Mouse (Mus musculus) hindbrain, embryonic 11.5 days (tissue): ENCODE measurements around the gene Prune1. TPM values are rescaled to one million over a fixed set of nuclear protein-coding genes. Genes with fewer than 3 reads are reported as not detected.
A peak's percentile ranks its signal among the peaks of the same experiment; 100 is the strongest.

Source experiments
- ATAC-seq: fragments of 200-750 bp; cut with Nextera tagmentation; 2 replicates; pipeline ENCODE4 v1.8.0; 2017; ENCODE audit warnings: mild to moderate bottlenecking, moderate TSS enrichment, moderate library complexity; ENCODE audit not compliant: low FRiP score
- DNase-seq: peaks from one replicate; pipeline ENCODE4 v3.0.0-alpha.2; 2015; ENCODE audit warnings: low spot score
- H3K27ac ChIP-seq: fragments of 300-500 bp; sonication (generic); 2 replicates; pipeline ENCODE4 v1.5.1; 2014; ENCODE audit warnings: mild to moderate bottlenecking, low read depth, low read length
- H3K27me3 ChIP-seq: fragments of 300-500 bp; sonication (generic); 2 replicates; pipeline ENCODE4 v1.6.1; 2014; ENCODE audit warnings: mild to moderate bottlenecking, low read length, moderate library complexity, mixed read lengths; ENCODE audit not compliant: control insufficient read depth, insufficient read depth
- H3K36me3 ChIP-seq: fragments of 300-500 bp; sonication (generic); 2 replicates; pipeline ENCODE4 v1.6.1; 2014; ENCODE audit warnings: mild to moderate bottlenecking, low read length, moderate library complexity, mixed read lengths; ENCODE audit not compliant: control insufficient read depth, insufficient read depth
- H3K4me1 ChIP-seq: fragments of 300-500 bp; sonication (generic); replicated peaks from 2 replicates; pipeline ENCODE4 v1.6.1; 2014; ENCODE audit warnings: low read length, mixed read lengths; ENCODE audit not compliant: control insufficient read depth, insufficient read depth
- H3K4me2 ChIP-seq: fragments of 300-500 bp; sonication (generic); replicated peaks from 2 replicates; pipeline ENCODE4 v1.6.1; 2014; ENCODE audit warnings: mild to moderate bottlenecking, low read depth, low read length
- H3K4me3 ChIP-seq: fragments of 300-500 bp; sonication (generic); 2 replicates; pipeline ENCODE4 v1.5.1; 2014; ENCODE audit warnings: low read depth, low read length
- H3K9ac ChIP-seq: fragments of 300-500 bp; sonication (generic); 2 replicates; pipeline ENCODE4 v1.6.1; 2014; ENCODE audit warnings: low read depth, low read length
- H3K9me3 ChIP-seq: fragments of 300-500 bp; sonication (generic); 2 replicates; pipeline ENCODE4 v1.6.1; 2016; ENCODE audit warnings: low read length; ENCODE audit not compliant: control insufficient read depth
- WGBS: fragments of 180-500 bp; shearing (Covaris S2); extraction: QIAGEN DNeasy Blood & Tissue Kit; methylation state at CpG from one replicate; pipeline ENCODE4 v1.1.7; 2014; 5-methylcytosine and 5-hydroxymethylcytosine counted together
- polyA plus RNA-seq: library from polyadenylated mRNA; unstranded; fragments of >200 nt; fragmentation: Nextera tagmentation; extraction: Ambion mirVana; gene quantifications from 2 replicates; pipeline ENCODE4 v1.2.1, GENCODE M21; 2014

Gene Prune1
- polyA plus RNA-seq, 1 experiment from 2014 or later: 31.3 TPM

DNA sequence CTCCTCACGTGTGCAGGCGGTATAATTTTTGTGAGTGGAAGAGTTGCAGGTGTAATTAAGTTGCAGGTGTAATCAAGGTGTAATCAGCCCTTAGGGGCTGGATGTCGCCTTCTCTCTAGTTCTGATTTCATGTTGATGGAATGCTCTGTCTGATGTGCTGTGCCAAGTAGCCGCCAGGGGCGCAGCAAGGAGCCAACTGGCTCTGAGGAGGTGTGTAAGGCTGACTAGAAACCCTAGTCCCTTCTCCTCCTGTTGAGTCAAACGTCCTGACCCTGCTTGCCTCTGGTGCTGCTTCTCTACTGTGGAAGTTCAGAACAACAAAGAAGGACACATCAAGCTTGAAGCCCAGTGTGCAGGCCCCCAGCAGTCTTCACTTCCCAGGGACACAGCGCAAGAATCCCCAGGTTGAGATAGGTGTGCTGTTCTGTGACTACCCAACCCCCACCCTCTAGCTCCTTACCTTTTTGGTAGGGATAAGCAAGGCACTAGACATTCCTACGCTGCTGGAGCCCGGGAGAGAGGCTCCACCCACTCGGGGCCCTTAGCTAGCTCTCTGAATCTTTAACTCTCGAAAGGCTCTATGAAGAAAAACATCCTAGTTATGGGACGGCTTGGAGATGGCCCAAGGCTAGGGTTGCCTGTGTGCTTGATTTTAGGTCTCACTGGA, 35.7 kb upstream of the Prune1 start:
- Histone ChIP-seq H3K4me1 (peaks cover 14% of the 10 kb centered on the region), H3K36me3 (peaks cover 10% of the 10 kb centered on the region), H3K9ac (no peak overlapping the region), H3K27ac (no peak overlapping the region), H3K9me3 (no peaks in the 10 kb centered on the region), H3K4me2 (no peak overlapping the region), H3K4me3 (no peak overlapping the region), H3K27me3 (no peaks in the 10 kb centered on the region)
- DNase-seq (peak; percentile 74), ATAC-seq (no peak)
- 22% methylated on average over 12 of the region's 12 CpGs for WGBS

DNA sequence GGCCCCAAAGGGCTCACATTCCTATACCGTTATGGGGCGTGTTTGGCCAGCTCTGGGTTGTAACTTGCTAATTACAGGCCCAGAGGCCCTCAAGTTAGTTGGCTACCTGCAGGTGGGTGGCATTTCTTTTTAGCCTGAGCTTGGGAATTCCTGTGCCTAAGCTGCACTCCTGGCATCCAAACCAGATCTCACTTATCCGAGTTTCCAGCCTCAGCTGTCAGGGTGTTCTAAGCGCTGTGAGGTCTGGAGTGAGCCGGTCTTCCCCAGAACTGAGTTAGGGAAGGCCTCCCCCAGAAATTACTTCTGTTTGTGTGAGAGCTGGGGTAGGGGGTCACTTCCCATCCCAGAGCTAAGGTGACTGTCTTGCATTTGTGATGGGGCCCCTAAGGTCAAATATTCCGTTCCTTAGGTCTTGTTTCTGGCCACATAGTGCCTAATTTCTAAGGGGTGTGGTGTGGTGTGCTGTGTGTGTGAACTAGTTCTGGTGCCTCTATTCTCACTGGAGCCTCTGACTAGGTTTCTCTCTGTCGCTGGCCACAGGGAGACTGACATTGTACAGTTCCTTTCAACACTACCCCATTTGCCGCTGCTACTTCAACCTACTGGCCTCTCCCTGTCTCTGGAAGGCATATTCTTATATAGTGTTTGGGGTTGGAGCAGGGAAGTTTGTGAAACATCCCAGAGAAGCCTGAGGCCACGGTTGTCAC, 34.1 kb upstream of the Prune1 start:
- no peak for ATAC-seq
- H3K9me3 ChIP-seq: no peaks in the 10 kb centered on the region
- H3K27me3 ChIP-seq: no peaks in the 10 kb centered on the region
- peak overlapping the region; percentile 99 for H3K9ac ChIP-seq
- H3K4me1 ChIP-seq: peaks cover 14% of the 10 kb centered on the region
- H3K4me3 ChIP-seq: peak overlapping the region; percentile 88
- H3K4me2 ChIP-seq: peak overlapping the region; percentile 80
- no peak for DNase-seq
- peaks cover 3% of the 10 kb centered on the region; the same call in 1 of the 2 replicates for H3K36me3 ChIP-seq
- H3K27ac ChIP-seq: peak overlapping the region; percentile 91; the same call in 1 of the 2 replicates
- WGBS: 15% methylated on average over 9 of the region's 9 CpGs

DNA sequence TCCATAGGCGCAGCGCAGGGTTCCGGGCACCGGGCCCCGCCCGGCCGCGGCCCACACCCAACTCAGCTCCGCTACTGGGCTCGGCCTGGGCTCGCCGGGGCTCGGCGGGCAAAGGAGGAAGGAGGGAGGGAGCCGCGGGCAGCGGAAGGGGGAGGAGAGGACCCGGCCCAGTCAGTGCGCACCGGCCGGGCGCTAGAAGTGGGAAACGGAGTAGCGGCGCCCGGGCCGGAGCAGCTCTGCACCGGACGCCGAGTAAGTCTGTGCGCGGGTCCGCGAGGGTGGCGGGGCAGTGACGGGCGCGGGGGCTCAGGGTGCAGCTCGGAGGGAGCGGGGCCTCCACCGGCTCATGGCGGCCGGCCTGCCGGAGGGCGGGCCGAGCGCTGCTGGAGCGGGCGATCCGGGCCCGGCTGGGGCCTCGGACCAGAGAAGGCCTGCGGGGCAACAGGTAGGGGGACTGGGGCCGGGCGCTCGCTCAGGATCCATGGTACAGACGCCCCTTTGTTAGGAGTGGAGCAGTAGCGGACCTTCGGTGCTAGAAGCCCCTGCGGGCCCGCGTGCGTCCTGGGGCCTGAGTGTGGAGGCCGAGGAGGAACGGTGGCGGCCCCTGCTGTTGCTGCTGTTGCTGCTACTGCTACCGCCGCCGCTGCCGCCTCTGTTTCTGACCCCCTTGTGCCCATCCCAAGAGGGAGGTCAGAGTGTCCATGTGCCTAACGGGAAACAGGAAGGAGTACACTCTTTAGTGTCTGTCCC, 33.4 kb upstream of the Prune1 start:
- Histone ChIP-seq H3K36me3 (no peaks in the 10 kb centered on the region), H3K4me3 (peak overlapping the region; percentile 88), H3K9me3 (no peaks in the 10 kb centered on the region), H3K27ac (peak overlapping the region; percentile 91), H3K4me1 (peaks cover 14% of the 10 kb centered on the region), H3K9ac (peak overlapping the region; percentile 99), H3K4me2 (peak overlapping the region; percentile 80), H3K27me3 (no peaks in the 10 kb centered on the region)
- under 1% methylated on average over 61 of the region's 71 CpGs for WGBS
- DNase-seq (peak; percentile 87), ATAC-seq (peak; percentile 95)

DNA sequence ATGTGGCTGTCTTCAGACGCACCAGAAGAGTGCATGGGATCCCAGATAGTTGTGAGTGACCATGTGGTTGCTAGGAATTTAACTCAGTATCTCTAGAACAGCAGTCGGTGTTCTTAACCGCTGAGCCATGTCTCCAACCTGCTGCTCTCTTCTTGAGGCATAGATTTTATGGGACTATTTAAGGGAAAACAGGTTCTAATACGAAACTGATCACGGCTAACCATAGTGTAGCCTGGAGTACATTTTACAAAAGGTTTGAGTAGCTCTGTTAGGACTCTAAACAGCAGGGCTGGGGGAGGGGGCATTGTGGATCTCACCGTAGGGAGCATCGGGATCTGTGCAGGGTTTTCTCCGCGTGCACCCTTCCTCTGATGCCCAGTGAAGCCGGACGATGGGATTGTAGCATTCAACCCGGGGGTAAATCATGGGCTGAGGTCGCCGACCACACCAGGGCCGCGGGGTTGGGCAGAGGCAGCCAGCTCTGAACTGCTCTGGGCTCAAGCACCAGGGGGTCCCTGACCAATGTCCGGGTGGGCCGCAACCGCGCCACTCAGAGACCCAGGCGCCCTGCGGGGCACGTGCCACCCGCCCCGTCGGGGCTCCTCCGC, 32.7 kb upstream of the Prune1 start, which contains the start of gene Cers2:
Gene Cers2 (plus strand): TSS at position 306 of the 608 bp plus-strand sequence.
- 3% methylated on average over 25 of the region's 27 CpGs for WGBS
- DNase-seq: no peak
- peak within 1 kb of the TSS; percentile 80 for H3K4me2 ChIP-seq

DNA sequence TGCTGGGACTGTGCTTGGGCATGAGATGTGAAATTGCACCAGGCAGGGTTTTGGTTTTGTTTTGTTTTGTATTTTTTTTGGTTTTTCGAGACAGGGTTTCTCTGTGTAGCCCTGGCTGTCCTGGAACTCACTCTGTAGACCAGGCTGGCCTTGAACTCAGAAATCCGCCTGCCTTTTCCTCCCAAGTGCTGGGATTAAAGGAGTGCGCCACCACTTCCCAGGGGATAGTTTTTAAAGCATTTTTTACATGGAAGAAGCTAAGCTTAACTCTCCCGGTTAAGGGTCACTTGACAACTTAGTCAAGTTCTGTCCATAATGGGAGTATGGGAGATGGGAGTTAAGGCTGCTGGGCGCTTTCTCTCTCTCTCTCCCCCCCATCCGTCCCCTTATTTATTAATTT, 32.2 kb upstream of the Prune1 start:
- no peak for ATAC-seq
- H3K4me2 ChIP-seq: peak overlapping the region; percentile 80; the same call in 1 of the 2 replicates
- no peak overlapping the region for H3K9ac ChIP-seq
- H3K9me3 ChIP-seq: no peaks in the 10 kb centered on the region
- H3K4me3 ChIP-seq: no peak overlapping the region
- no peaks in the 10 kb centered on the region for H3K36me3 ChIP-seq
- no peak overlapping the region for H3K27ac ChIP-seq
- no peaks in the 10 kb centered on the region for H3K27me3 ChIP-seq
- no peak for DNase-seq
- WGBS: 55% methylated on average over 6 of the region's 6 CpGs
- peaks cover 14% of the 10 kb centered on the region for H3K4me1 ChIP-seq

More for the DNA sequence above, 32.7 kb upstream of the Prune1 start, which contains the start of gene Cers2:
- no peak for ATAC-seq
- H3K27me3 ChIP-seq: no peaks in the 10 kb centered on the region
- H3K4me3 ChIP-seq: peak within 1 kb of the TSS; percentile 88
- peak within 1 kb of the TSS; percentile 99 for H3K9ac ChIP-seq
- H3K36me3 ChIP-seq: no peaks in the 10 kb centered on the region
- H3K9me3 ChIP-seq: no peaks in the 10 kb centered on the region
- peak within 1 kb of the TSS; percentile 91 for H3K27ac ChIP-seq
- peaks cover 14% of the 10 kb centered on the region for H3K4me1 ChIP-seq

DNA sequence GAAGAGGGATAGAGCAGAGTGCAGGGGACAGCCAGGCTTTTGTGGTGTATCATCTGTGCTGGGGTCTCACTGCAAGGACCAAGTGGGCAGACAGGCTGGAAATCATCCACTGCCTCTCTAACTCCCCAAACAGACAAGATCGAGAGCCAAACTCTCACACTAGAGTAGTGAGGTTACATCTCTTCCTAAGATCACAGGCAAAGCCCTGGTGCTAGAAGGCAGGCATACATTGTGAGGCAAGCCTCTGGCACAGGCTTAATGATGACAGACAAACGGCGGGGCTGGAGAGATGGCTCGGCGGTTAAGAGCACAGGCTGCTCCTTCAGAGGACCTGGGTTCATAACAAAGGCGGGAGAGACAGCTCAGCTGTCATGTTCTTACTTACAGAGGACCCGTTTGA, 31.6 kb upstream of the Prune1 start:
- no peak overlapping the region for H3K4me2 ChIP-seq
- no peak for DNase-seq
- no peak for ATAC-seq
- no peak overlapping the region for H3K27ac ChIP-seq
- no peak overlapping the region for H3K4me3 ChIP-seq
- H3K36me3 ChIP-seq: no peaks in the 10 kb centered on the region
- H3K27me3 ChIP-seq: no peaks in the 10 kb centered on the region
- H3K9me3 ChIP-seq: no peaks in the 10 kb centered on the region
- no peak overlapping the region for H3K9ac ChIP-seq
- WGBS: 41% methylated on average over 7 of the region's 7 CpGs
- peaks cover 12% of the 10 kb centered on the region for H3K4me1 ChIP-seq

DNA sequence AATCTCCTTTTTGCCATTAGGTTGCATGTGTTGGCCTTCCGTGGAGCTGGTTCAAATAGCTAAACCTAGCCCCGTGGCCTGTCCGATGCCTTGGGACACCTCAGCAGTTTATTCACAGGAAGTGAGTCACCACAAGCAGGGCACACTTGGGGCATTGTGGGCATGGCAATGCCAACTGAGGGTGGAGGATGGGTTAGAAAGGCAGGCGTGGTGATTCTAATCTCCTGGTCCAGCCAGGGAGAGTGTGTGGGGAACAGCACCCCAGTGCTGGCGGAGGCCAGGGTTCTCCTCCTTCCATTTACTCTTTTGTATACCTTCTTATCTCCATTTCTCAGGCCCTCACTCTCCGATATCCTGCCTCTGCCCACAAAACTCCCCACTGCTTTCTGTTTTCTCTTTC, 30.7 kb upstream of the Prune1 start:
- Histone ChIP-seq H3K9me3 (no peaks in the 10 kb centered on the region), H3K9ac (no peak overlapping the region), H3K4me3 (no peak overlapping the region), H3K27me3 (no peaks in the 10 kb centered on the region), H3K4me1 (peaks cover 9% of the 10 kb centered on the region), H3K27ac (no peak overlapping the region), H3K4me2 (no peak overlapping the region), H3K36me3 (no peaks in the 10 kb centered on the region)
- WGBS: 82% methylated on average over 6 of the region's 6 CpGs
- ATAC-seq (no peak), DNase-seq (no peak)
